18 mouse cellular contexts compared by ENCODE assay signal in genomic region chr11:70699051-70699450, GRCm38 (mm10). TPM values are rescaled to one million over a fixed set of nuclear protein-coding genes. Genes with fewer than 3 reads are reported as not detected.
DNase-seq lines count a peak whose midpoint lies in the region; ATAC-seq and TF ChIP-seq lines count a peak whose summit lies in the region.
"Had no signal": no experiment of that assay in that cellular context is flagged by ENCODE, and none has a peak within 500 bp of the region (broad histone marks: within the 10 kb centered on the region; RNA-seq: fewer than 3 reads in every experiment).

No protein-coding gene starts in this region.

- peak overlapping the region; percentile 93 for H3K4me2 ChIP-seq in liver, embryonic 11.5 days

- no peak overlapping the region for H3K9ac ChIP-seq in liver, embryonic 11.5 days (ENCODE audit: low read depth, low read length)

- intact Hi-C loops in gastrocnemius, adult 2 months (cut with DNase I) = loop anchor here (2.0 kb wide), 1 partner anchor 50 kb away; no protein-coding TSS in a partner anchor

- DNase-seq in gastrocnemius, adult 2 months = no peak
- DNase-seq in gastrocnemius, postnatal 4 days (ENCODE audit: low spot score in 2 of 2) = no peak
- DNase-seq in layer of hippocampus, adult 2 months (ENCODE audit: low spot score in 2 of 2) = no peak
- DNase-seq in layer of hippocampus, adult 9-11 months = no peak
- DNase-seq in G1E (ENCODE audit: low spot score) = no peak
- no peak for DNase-seq in liver, embryonic 11.5 days (ENCODE audit: low spot score)
- DNase-seq in cerebellum, postnatal 14 days = no peak
- DNase-seq in frontal cortex, postnatal 25 days (ENCODE audit: low spot score in 2 of 2) = no peak
- DNase-seq: B cell, adult 2 months; cerebellum, adult 11 months; cerebellum, postnatal 25 days; gastrocnemius, postnatal 10 days; heart, postnatal 36 days; kidney, adult 9 months; right cerebral cortex, postnatal 14 days had no signal

- H3K36me3 ChIP-seq in G1E (replicated peaks) = peaks cover 20% of the 10 kb centered on the region
- no peaks in the 10 kb centered on the region for H3K36me3 ChIP-seq in liver, embryonic 11.5 days (ENCODE audit: control insufficient read depth, insufficient read depth, low read length)

- H3K4me3 ChIP-seq in gastrocnemius, adult 2 months = peak overlapping the region; percentile 75
- no peak overlapping the region for H3K4me3 ChIP-seq in layer of hippocampus, adult 2 months
- peak overlapping the region; percentile 82; the same call in 1 of the 2 replicates for H3K4me3 ChIP-seq in G1E (ENCODE audit: low read depth, low read length)
- H3K4me3 ChIP-seq in liver, embryonic 11.5 days (ENCODE audit: low read depth, low read length) = no peak overlapping the region

- 64% methylated on average over 2 of the region's 2 CpGs for WGBS in liver, embryonic 11.5 days

- H3K27ac ChIP-seq in gastrocnemius, adult 2 months = peak overlapping the region; percentile 100
- H3K27ac ChIP-seq in layer of hippocampus, adult 2 months = peak overlapping the region; percentile 100
- no peak overlapping the region for H3K27ac ChIP-seq in liver, embryonic 11.5 days (ENCODE audit: low read depth, low read length)
- H3K27ac ChIP-seq: forebrain, embryonic 15.5 days; neural tube, embryonic 12.5 days had no signal

- ATAC-seq in G1E (ENCODE audit: extremely low read depth, insufficient number of reproducible peaks, low FRiP score, poor library complexity, severe bottlenecking) = no peak
- no peak for ATAC-seq in liver, embryonic 11.5 days (replicated peaks; ENCODE audit: low FRiP score)

- H3K4me1 ChIP-seq in G1E (ENCODE audit: insufficient read depth, low read depth, low read length) = peaks cover 27% of the 10 kb centered on the region
- H3K4me1 ChIP-seq in liver, embryonic 11.5 days (replicated peaks; ENCODE audit: control insufficient read depth, insufficient read depth, low read length) = peaks cover 10% of the 10 kb centered on the region; the same call in 1 of the 2 replicates

- no peak for TF ChIP-seq CTCF in gastrocnemius, adult 2 months (IDR thresholded peaks at IDR 0.05)
- TF ChIP-seq CTCF in layer of hippocampus, adult 2 months (conservative IDR thresholded peaks at IDR 0.05) = no peak
- no peak for TF ChIP-seq CTCF in G1E (IDR thresholded peaks at IDR 0.05; ENCODE audit: low read depth, low read length)

- no peaks in the 10 kb centered on the region for H3K9me3 ChIP-seq in G1E (replicated peaks)
- no peaks in the 10 kb centered on the region for H3K9me3 ChIP-seq in liver, embryonic 11.5 days (ENCODE audit: control insufficient read depth, low read length)
- H3K9me3 ChIP-seq: forebrain, embryonic 15.5 days; limb, embryonic 12.5 days; neural tube, embryonic 12.5 days had no signal

- H3K27me3 ChIP-seq in G1E (ENCODE audit: insufficient read depth, low read length) = no peaks in the 10 kb centered on the region
- H3K27me3 ChIP-seq in liver, embryonic 11.5 days (replicated peaks; ENCODE audit: control insufficient read depth, insufficient read depth, low read length) = peaks cover 8% of the 10 kb centered on the region; the same call in 1 of the 2 replicates
- H3K27me3 ChIP-seq: forebrain, embryonic 15.5 days; limb, embryonic 12.5 days; neural tube, embryonic 12.5 days had no signal

RNA-seq across cellular contexts. Expression of gene Inca1, which starts 0.9 kb away (rescaled TPM):
- 1 to 10 TPM; 3.8 to 5.7 TPM for total RNA-seq in gastrocnemius, adult 2 months (2021)
- 1 to 10 TPM; 2.0 to 3.0 TPM for total RNA-seq in gastrocnemius, postnatal 4 days (2021)
- total RNA-seq in layer of hippocampus, adult 2 months (2021) = 1 to 10 TPM; 2.9 to 5.0 TPM
- total RNA-seq in G1E (2014; fragmentation: Nextera tagmentation) = 3.7 and 5.2 TPM in 2 replicates
- total RNA-seq in G1E (2017) = 0.93 and 1.2 TPM in 2 replicates
- polyA plus RNA-seq in G1E (2012) = 0.24 and 0.36 TPM in 2 replicates
- 0.96 and 1.1 TPM in 2 replicates for polyA plus RNA-seq in liver, embryonic 11.5 days (2014; fragmentation: Nextera tagmentation; extraction: Ambion mirVana)

RNA-seq across cellular contexts. Expression of gene Kif1c, which starts 1.3 kb away (rescaled TPM):
- 100 to 1,000 TPM; 579 to 631 TPM for total RNA-seq in gastrocnemius, adult 2 months (2021)
- 100 to 1,000 TPM; 162 to 166 TPM for total RNA-seq in gastrocnemius, postnatal 4 days (2021)
- 10 to 100 TPM; 76.5 to 89.8 TPM for total RNA-seq in layer of hippocampus, adult 2 months (2021)
- total RNA-seq in G1E (2014; fragmentation: Nextera tagmentation) = 11.6 and 11.7 TPM in 2 replicates
- total RNA-seq in G1E (2017) = 12.3 and 13.9 TPM in 2 replicates
- 30.4 and 38.8 TPM in 2 replicates for polyA plus RNA-seq in G1E (2012)
- polyA plus RNA-seq in liver, embryonic 11.5 days (2014; fragmentation: Nextera tagmentation; extraction: Ambion mirVana) = 3.1 and 3.8 TPM in 2 replicates

RNA-seq across cellular contexts. Expression of gene Camta2, which starts 11.1 kb away (rescaled TPM):
- 10 to 100 TPM; 39.6 to 44.9 TPM for total RNA-seq in gastrocnemius, adult 2 months (2021)
- 10 to 100 TPM; 18.1 to 20.3 TPM for total RNA-seq in gastrocnemius, postnatal 4 days (2021)
- 100 to 1,000 TPM; 387 to 403 TPM for total RNA-seq in layer of hippocampus, adult 2 months (2021)
- 21.1 and 25.4 TPM in 2 replicates for total RNA-seq in G1E (2014; fragmentation: Nextera tagmentation)
- 3.5 and 5.3 TPM in 2 replicates for total RNA-seq in G1E (2017)
- 14.7 and 21.2 TPM in 2 replicates for polyA plus RNA-seq in G1E (2012)
- polyA plus RNA-seq in liver, embryonic 11.5 days (2014; fragmentation: Nextera tagmentation; extraction: Ambion mirVana) = 10.4 and 13.1 TPM in 2 replicates

RNA-seq across cellular contexts. Expression of gene Spag7, which starts 29.8 kb away (rescaled TPM):
- 10 to 100 TPM; 86.3 to 86.4 TPM for total RNA-seq in gastrocnemius, adult 2 months (2021)
- 100 to 1,000 TPM; 119 to 129 TPM for total RNA-seq in gastrocnemius, postnatal 4 days (2021)
- 10 to 100 TPM; 50.8 to 54.7 TPM for total RNA-seq in layer of hippocampus, adult 2 months (2021)
- total RNA-seq in G1E (2014; fragmentation: Nextera tagmentation) = 64.2 and 66.9 TPM in 2 replicates
- total RNA-seq in G1E (2017) = 64.6 and 81.5 TPM in 2 replicates
- polyA plus RNA-seq in G1E (2012) = 152 and 196 TPM in 2 replicates
- polyA plus RNA-seq in liver, embryonic 11.5 days (2014; fragmentation: Nextera tagmentation; extraction: Ambion mirVana) = 132 and 146 TPM in 2 replicates

RNA-seq across cellular contexts. Expression of gene Eno3, which starts 42.0 kb away (rescaled TPM):
- 1,000 to 10,000 TPM; 7,153 to 7,488 TPM for total RNA-seq in gastrocnemius, adult 2 months (2021)
- total RNA-seq in gastrocnemius, postnatal 4 days (2021) = 1,000 to 10,000 TPM; 4,042 to 4,361 TPM
- total RNA-seq in layer of hippocampus, adult 2 months (2021) = 1 to 10 TPM; 6.6 to 7.9 TPM
- total RNA-seq in G1E (2014; fragmentation: Nextera tagmentation) (19.0 and 25.3 TPM in 2 replicates), G1E (2017) (21.9 and 24.5 TPM in 2 replicates)
- polyA plus RNA-seq in G1E (2012) = 3.1 and 5.7 TPM in 2 replicates
- polyA plus RNA-seq in liver, embryonic 11.5 days (2014; fragmentation: Nextera tagmentation; extraction: Ambion mirVana) = 19.8 and 20.1 TPM in 2 replicates

Comparison
In these comparisons a context has a peak if more than half of its experiments do, and no peak if none do; other contexts are left out.
1. H3K4me3 ChIP-seq: peak in gastrocnemius, adult 2 months (single experiment) and G1E (single experiment); none in layer of hippocampus, adult 2 months (single experiment) and liver, embryonic 11.5 days (single experiment).
2. RNA of gene Kif1c, which starts 1.3 kb away (total RNA-seq): 579 to 631 TPM in gastrocnemius, adult 2 months, 162 to 166 TPM in gastrocnemius, postnatal 4 days and 76.5 to 89.8 TPM in layer of hippocampus, adult 2 months; 11.6 to 13.9 TPM in G1E; every median in the first group is over 4 times any median in the second.
3. RNA of gene Camta2, which starts 11.1 kb away (total RNA-seq): 387 to 403 TPM in layer of hippocampus, adult 2 months; 39.6 to 44.9 TPM in gastrocnemius, adult 2 months, 3.5 to 25.4 TPM in G1E and 18.1 to 20.3 TPM in gastrocnemius, postnatal 4 days; every median in the first group is over 4 times any median in the second.